Mouse (Mus musculus) left cerebral cortex, adult 8-10 months (tissue): ENCODE results near the gene Rab37. TPM values are rescaled to one million over a fixed set of nuclear protein-coding genes. Genes with fewer than 3 reads are reported as not detected.
A peak's percentile ranks its signal among the peaks of the same experiment; 100 is the strongest.

ENCODE experiments used
- DNase-seq, 2 experiments: peaks; one replicate each; pipeline ENCODE4 v3.0.0; 2022; ENCODE audit warnings: low spot score in 2 of 2
- total RNA-seq, 4 experiments: library from RNA; stranded (reverse); gene quantifications; 2 replicates each; pipeline ENCODE4 v1.2.4; 2022

Rab37 gene
- 1 to 10 TPM; 3.3 to 6.1 (median 4.8) TPM for total RNA-seq

DNA sequence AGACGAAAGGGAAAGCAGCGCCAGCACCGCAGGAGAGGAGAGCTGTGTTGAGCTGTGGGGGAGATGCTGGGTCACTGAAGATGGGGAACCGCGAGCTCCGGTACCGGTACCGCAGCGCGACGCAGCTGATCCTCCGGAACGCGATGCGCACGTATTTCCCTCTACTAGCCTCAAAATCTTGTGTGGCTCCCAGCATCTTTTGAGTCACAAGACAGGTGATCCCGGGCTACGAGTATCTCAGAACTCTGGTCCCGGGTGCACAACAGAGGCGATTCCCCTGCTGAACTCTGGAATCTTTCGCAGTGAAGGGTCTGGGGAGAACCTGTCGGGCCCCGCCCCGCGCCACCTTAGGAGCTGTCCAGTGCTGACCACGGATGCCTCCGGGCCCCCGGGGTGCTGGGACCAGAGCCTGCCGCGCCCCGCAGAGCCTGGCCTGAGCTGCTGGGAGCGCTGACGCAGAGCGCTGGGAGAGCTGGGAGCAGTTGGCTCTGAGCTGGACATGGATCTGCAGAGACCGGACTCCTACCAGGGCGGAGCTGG, at the start of gene Rab37:
Rab37 (plus strand) TSS at position 70 of the 540 bp plus-strand sequence.
- DNase-seq: no peak

DNA sequence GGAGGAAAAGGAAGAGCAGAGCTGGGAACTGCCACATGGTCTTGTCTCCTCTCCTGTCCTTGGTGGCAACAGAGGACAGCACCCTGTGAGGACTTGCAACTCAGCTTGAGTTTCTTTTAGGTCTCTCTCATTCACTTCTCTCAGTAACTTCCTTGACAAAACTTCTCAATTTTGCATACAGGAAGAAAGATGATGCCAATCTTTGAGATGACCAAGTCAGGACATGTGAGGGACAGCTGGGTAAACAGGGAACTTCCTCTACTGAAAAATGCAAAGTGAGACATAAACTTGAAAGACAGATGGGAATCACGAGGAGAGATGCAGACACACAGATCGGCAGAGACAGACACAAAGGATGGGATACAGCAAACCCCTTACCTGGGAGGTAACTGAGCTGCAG, 43.0 kb upstream of the Rab37 start, which contains the start of gene Cd300ld3:
Cd300ld3 (minus strand) TSS at position 151 of the 400 bp plus-strand sequence.
- no peak for DNase-seq

DNA sequence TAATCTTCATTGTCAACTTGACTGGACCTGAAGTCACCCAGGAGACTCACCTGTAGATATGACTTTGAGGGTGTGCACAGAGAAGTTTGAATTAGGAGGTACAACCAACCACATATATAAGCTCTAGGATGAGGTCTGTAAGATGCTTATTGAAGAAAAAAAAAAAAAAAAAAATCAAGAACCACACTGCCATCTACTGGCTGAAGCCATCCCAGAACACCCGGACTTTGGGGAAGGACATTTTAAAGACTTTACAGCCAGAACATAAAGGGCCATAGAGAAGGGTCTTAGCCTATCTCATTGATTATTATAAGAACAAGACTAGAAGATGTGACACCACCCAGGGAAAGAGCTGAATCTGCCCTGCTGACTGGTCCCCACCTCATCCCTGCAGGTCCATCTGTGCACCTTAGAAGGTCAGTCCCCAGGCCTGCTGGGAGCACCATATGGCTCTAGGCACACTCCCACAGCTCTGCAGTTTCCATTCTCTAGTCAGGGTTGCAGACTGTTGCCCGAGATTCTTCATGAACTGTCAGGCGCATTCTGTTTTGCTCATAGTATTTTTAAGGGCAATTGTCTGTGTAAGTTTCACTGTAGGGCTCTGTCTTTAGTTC, 41.8 kb upstream of the Rab37 start:
- no peak for DNase-seq

DNA sequence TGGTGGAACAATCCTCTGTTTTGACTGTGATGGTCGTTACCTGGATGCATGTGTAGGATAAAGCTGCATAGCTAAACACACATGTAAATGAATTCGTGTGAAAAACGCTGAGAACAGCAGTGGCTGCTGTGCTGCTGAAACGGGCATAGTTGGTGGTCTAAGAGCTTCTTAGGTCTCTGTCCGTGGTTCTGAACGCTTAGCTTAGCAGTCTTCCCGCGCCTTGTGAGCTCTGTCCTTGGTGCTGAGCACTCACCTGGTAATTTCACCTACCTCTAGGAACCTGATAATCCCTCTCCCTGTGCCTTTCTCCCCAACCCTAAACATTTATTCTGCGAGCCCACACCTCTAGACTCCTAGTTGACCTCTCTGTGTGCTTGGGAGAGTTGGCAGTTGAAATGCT, 39.0 kb upstream of the Rab37 start:
- no peak for DNase-seq

DNA sequence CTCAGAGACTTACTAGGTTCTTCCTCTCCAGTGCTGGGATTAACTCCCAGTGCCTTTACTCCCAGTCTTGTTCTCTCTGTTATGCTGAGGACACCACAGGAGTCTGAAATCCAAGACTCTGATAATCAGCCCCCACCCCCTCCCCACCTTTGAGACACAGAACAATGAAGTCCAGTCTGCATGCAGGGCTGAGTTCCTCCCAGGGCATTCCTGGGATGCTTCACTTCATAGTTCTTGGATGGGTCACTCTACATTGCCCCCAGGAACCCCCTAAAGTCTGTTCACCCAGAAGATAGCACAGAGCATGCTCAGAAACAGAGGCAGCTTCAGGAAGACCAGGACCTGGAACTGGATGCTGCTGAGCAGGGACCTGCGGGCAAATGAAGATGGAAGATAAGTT, 38.2 kb upstream of the Rab37 start:
- DNase-seq: no peak

DNA sequence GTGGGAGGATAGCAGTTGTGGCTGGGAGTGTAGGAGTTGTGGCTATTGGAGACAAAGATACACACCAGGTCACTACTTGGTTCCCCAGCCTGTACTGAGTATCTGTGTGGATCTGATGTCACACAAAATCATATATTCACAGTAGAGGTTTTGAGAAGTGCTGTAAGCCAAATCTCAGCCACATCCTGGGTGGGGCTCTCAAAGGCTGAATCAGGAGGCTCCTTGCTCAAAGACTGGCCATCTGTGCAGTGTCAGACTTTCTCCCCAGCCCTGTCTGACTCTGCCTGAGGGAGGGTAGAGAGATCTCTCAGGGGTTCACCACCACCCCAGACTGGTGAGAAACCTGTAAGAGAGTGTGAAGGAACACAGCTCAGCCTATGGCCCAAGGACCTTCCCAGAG, 36.7 kb upstream of the Rab37 start:
- DNase-seq: no peak

DNA sequence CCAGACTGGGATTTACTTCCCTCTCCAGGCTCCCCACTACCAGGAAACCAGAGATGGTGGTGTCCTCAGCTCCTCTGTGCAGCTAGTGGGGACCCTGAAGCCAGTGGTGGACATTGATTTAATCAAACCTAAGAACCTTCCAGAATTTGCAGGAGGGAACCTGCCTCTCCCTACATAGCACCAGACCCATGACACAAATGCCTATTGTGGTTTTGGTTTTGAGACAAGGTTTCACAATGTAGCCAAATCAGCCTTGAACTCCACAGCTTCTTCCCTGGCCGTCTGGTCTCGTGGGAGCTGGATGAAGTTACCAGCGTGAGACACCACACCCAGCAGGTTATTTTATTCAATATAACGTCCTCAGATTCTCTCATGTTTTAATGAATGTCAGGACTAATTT, 32.5 kb upstream of the Rab37 start:
- no peak for DNase-seq

DNA sequence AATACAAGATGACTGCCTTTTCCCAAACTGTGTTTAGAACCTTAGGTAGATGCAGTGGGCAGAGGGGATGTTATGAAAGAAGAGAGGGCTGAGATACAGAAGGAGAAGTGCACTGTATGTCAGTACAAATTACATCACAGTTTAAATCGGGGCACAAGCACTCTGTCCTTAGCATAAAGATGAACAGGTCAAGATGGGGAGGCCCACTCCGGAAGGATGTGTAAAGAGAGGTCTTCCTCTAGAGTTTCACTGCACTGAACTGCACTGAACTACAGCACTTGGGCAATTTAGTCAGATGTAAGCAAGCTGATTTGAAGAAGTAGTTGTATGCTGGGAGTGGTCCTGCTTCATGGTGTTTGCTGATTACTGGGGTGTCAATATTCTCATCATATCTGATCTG, 31.4 kb upstream of the Rab37 start:
- no peak for DNase-seq

DNA sequence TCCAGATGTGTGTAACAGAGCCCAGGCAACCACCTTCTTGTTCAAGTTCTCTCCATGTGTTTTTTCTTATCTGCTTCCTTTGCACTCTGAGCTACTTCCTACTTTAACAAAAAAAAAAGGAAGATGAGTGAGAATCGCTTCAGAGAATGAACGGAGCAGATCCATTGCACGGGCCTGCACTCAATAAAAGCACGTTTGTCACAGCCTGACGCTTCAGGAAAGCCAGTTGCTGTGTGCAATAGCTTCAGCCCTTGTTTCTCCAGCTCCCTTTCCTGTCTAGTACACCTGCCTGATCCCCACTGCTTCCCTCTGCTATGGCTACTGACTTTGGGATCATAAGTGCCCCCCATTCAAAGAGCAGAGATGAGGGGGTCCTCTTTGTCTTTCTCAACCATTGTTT, 29.2 kb upstream of the Rab37 start, which contains the start of gene Cd300e:
Cd300e (minus strand) TSS at position 101 of the 400 bp plus-strand sequence.
- no peak for DNase-seq

DNA sequence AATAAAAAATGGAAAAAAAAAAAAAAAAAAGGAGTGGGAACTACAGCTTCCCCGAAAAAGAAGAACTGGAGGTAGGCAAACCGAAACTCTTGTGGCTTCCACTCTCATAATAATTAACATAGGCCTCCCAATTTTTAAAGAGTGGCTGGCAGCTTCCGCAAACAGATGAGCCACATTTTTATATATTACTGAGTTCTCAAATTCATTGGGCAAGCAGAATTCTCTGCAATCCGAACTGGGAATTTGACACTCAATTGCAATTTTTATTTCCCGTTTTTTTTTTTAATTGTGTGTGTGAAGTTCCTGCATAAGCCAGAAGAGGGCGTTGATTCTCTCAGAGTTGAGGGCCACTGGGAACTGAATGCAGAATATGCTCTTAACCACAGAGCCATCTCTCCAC, 24.5 kb upstream of the Rab37 start:
- no peak for DNase-seq

DNA sequence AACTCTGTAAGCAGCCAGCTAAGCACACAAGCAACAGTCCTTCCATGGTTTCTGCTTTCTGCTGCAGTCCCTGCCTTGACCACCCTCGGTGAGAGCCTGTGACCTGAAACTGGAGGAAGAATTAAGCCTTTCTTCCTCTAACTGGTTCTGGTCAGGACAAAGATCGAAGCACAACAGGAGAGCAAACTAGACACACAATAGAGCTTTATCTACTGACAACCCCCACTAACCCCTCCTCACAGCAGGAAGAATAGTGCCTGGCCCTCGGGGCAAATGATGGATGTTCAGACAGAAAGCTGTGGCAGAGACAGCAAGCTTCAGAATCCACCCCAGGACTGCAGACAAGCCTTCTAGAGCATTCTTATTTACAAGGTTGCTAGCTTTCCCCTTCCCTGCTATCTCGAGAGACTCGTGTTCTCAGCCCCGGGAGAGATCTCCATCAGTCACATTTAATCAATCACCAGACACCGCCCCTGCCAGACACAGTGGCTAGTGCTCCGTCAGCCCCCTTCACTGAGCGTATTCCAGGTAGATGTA, 20.1 kb upstream of the Rab37 start:
- DNase-seq: no peak

DNA sequence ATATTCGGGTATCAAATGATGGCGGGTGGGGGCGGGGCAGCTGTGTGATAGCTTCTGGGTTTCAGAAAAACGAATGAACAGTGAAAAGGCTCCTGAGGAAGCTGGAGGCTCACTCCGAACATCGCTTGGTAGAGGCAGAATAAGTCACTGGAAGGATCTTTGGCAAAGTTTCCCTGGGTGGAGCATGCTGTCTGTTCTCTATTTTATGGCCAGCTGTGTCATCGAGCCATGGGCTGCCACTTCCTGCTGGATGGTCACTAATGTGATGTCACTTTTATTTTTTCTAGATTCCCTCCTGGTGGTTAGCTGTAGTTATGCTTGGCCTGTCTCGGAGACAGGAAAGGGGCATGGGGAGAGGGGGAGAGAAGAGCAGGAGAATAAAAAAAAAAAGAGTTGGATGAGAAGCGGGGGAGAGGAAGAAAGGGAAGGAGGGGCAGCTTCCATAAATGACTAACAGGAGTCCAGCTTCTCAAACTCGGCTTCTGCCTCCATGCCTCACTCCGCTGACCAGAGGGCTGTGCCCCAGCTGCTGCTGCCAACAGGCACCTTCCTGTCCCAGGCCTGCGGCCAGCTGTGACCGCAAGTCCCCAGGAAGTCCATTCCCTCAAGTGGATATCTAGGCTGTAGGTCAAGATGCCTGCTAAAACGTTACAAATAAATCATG, 19.5 kb upstream of the Rab37 start:
- no peak for DNase-seq

DNA sequence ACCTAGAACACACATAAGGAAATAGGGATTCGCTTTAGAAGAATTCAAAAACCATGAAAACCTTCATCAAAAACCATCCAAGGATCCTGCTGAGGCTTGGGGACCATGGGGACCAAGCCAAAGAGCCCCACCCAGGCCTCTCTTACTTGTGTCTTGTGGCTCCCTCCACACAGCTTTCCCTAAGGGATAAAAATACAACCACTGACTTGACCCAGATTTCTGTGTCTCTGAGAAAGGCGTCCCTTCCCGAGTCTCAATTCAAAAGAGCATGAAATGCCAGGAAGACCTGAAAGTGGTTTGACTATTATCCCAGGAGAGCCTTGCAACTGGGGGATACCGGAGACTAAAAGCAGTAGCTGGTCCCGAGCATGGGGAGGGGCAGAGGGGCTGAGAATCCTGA, 18.2 kb upstream of the Rab37 start:
- no peak for DNase-seq

DNA sequence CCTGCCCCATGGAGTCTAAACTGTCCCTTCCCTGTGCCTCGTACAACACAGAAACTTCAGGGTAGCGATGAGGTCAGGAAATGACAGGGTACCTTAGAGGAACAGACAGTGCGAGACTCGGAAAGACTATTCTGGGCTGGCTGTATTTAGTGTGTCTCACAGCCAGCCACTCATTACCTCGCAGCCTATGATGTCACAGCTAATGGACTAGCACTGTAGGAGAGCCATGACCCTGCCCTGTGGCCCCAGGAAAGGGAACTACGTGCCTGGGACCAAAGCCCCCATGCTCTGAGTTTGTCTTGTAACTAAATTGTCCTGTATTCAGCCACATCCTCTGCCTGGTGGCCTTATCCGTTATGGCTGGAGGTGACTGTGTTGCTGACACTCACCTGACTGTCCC, 15.8 kb upstream of the Rab37 start:
- no peak for DNase-seq

DNA sequence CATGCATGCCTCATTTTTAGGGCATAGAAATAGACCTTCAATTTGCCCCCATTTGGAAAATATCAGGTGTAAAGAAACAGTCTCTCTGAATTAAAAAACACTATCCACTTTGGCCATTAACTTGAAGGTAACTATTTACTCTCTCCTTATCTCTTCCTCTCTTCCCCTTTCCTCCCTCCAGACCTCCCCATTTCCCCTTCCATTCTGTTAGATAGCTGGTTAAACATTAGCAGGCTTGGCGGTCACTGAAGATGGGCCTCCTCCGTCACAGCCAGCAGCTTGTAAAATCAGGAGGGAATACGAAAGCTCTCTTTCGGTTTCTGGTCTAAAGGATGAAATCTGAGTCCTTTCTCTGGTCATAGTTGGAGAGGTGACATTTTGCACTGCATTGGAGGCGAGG, 15.4 kb upstream of the Rab37 start:
- DNase-seq: no peak

DNA sequence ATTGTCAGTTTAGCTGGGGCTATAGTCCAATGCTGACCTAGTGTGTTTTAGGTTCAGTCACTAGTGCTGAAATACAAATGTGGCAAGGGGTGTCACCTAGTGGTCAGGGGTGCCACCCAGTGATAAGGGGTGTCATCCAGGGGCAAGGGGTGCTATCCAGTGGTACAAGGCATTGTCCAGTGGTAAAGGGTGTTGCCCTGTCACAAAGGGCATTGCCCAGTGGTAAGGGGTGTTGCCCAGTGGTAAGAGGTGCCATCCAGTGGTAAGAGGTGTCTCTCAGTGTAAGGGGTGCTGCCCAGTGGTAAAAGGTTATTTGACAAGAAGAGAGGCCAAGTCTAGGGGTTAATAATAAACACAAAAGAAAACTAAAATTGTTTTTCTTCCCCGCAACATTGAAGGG, 13.8 kb upstream of the Rab37 start:
- no peak for DNase-seq

DNA sequence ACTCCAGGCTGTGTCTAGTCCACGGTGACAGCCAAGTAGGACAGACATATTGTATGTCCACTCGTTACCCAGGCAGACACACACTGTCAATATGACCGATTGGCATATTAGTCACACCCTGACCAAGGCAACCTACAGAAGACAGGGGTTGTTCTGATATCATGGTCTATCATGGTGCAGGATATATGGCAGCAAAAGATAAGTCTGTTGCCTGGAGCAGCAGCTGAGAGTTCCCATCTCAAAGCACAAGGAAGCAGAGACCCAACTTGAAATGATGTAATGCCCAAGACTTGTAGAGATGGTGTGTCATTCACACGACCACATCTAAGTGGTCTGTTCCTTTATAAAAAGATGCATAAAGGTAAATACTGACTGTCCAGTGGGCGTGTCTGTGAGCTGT, 12.6 kb upstream of the Rab37 start:
- no peak for DNase-seq

DNA sequence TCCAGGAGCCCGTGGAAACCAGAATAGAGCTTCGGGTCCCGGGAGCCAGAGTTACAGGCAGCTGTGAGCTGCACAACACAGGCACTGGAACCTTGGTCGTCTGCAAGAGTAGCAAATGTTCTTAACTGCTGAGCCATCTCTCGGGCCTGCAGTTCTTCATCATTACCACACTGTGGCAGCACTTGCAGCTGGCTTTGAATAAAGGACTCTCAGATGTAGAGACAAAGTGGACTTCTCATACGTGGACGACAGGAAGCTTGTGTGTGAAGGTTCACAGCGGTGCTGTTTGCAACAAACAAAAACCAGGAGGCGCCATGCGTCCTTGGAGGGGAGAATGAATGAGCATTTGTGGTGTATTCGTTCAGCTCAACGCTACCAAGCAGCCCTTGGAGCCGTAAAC, 10.3 kb upstream of the Rab37 start:
- peak; percentile 13 to 18 for DNase-seq

DNA sequence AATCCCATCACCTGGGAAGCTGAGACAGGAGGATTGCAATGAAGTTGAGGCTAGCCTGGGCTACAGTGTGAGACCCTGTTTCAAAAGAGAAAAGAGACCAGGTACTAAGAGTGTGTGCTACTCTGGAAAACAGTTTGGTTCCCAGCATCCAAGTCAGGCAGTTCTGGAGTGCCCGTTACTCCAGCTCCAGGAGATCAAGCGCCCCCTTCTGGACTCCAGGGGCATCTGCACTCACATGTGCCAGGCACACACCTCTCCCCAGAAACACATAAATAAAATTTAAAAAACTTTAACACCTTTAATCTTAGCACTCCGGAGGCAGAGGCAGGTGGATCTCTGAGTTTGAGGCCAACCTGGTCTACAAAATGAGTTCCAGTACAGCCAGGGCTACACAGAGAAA, 9.9 kb upstream of the Rab37 start:
- DNase-seq: no peak

DNA sequence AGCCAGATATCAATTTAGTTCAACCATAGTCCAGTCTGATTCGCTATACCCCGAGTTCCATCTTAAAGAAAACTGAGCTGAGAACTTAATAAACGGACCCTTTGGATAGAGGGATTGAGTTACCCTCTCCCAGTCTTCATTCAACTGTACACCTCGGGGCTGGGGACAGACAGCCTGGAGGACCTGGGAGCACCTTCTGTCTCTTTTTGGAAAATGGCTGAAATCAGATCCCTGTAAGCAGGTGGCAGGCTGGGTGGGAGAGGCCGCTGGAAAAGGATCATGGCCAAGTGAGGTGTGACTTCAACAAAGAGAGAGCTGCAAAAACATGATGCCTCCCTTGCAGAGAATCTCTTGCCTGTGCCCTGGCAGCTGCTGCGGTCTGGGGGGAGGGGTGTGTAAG, 9.0 kb upstream of the Rab37 start:
- DNase-seq: no peak

DNA sequence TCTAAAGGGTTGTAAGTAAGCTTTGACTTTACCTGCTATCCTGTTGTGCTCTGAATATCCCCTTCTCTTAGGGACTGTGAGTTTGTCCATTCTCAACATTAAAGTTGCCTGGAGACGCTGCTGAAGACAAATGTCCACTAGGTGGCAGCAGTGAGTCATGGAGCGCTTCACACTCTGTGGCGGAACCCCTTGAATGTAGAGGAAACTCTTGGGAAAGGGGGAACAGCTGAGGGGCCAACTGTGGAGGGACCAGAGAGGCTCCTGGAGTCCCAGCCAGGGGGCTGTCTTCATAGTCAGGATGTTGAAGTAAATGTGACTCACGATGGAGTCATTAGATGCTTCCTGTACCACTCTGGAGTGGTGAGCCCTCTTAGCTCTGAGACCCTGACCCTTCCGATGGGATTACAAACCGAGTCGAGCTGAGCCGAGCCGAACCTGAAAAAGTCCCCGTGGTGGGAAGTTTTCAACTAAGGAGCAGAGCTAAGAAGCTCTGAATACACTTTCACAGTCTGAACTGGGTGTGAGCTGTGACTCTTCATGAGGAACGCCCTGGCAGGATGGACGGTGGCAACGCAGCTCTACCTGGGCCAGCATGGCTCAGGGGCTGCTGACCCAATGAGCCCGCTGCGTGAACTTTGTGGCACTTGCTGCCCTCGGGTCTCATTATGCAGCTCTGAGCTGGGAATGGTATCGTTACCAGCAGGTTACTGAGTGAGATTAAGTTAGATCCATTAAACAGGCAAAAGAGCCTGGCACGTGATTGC, 7.7 kb upstream of the Rab37 start:
- DNase-seq: peak in 1 of 2 experiments; percentile 37

DNA sequence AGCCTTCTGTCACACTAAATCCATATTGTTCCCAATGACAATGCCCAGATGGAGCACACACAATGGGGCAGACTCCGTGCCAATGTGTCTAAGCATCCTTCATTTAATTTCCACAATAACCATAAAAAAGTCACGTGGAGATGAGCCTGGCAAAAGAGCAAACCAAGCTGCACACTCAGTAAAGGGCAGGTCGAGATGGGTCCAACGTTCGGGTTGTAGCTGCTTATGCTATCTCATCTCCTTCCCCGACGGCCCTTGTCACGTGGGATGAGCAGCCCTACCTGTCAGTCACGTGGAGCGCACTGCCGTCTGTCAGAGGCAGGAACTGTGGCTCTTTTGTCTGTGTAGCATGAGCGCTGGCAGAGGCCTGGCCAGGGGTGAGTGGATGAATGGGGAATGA, 6.6 kb upstream of the Rab37 start:
- DNase-seq: no peak
